Mouse (Mus musculus): ENCODE data around the gene Sorl1. TPM values are rescaled to one million over a fixed set of nuclear protein-coding genes. Genes with fewer than 3 reads are reported as not detected.
A peak's percentile ranks its signal among the peaks of the same experiment; 100 is the strongest.

Sorl1 gene
- polyA plus RNA-seq, 1 experiment, result 73.1 TPM

GRCm38 (mm10) chr9:42083661-42084067, 40.4 kb downstream of the Sorl1 start:
- Histone ChIP-seq H3K27ac (ENCODE audit: insufficient read depth, low read length) (0 out of 2 replicates have a peak overlapping the region, but pooled peaks have one; percentile 52), H3K4me3 (ENCODE audit: insufficient read depth, low read length) (no peak overlapping the region), H3K4me1 (ENCODE audit: control insufficient read depth, insufficient read depth, low read length) (peaks cover 12% of the 10 kb centered on the region)
- TF ChIP-seq CTCF (IDR thresholded peaks at IDR 0.05; ENCODE audit: extremely low read depth, insufficient read depth, low read length) (no peak), POLR2A (IDR thresholded peaks at IDR 0.05; ENCODE audit: extremely low read depth, insufficient read depth, low read length) (0 out of 2 replicates have a peak, but pooled peaks have one; percentile 14)

GRCm38 (mm10) chr9:42081681-42082530, 42.2 kb downstream of the Sorl1 start:
- Histone ChIP-seq H3K4me3 (ENCODE audit: insufficient read depth, low read length) (no peak overlapping the region), H3K27ac (ENCODE audit: insufficient read depth, low read length) (no peak overlapping the region), H3K4me1 (ENCODE audit: control insufficient read depth, insufficient read depth, low read length) (peaks cover 12% of the 10 kb centered on the region)
- no peak for TF ChIP-seq CTCF (IDR thresholded peaks at IDR 0.05; ENCODE audit: extremely low read depth, insufficient read depth, low read length)
- no peak for TF ChIP-seq POLR2A (IDR thresholded peaks at IDR 0.05; ENCODE audit: extremely low read depth, insufficient read depth, low read length)

- H3K27ac ChIP-seq (ENCODE audit: insufficient read depth, low read length), result no peak overlapping the region
- no peak overlapping the region for H3K4me3 ChIP-seq (ENCODE audit: insufficient read depth, low read length)
- TF ChIP-seq POLR2A (IDR thresholded peaks at IDR 0.05; ENCODE audit: extremely low read depth, insufficient read depth, low read length) (no peak), CTCF (IDR thresholded peaks at IDR 0.05; ENCODE audit: extremely low read depth, insufficient read depth, low read length) (no peak)
- H3K4me1 ChIP-seq (ENCODE audit: control insufficient read depth, insufficient read depth, low read length), result peaks cover 9% of the 10 kb centered on the region
These were observed 43.4 kb downstream of the Sorl1 start for GRCm38 (mm10) chr9:42080671-42081070.

- Histone ChIP-seq H3K27ac (ENCODE audit: insufficient read depth, low read length) (no peak overlapping the region), H3K4me1 (ENCODE audit: control insufficient read depth, insufficient read depth, low read length) (peaks cover 4% of the 10 kb centered on the region; the same call in 1 of the 2 replicates), H3K4me3 (ENCODE audit: insufficient read depth, low read length) (no peak overlapping the region)
- TF ChIP-seq POLR2A (IDR thresholded peaks at IDR 0.05; ENCODE audit: extremely low read depth, insufficient read depth, low read length) (no peak), CTCF (IDR thresholded peaks at IDR 0.05; ENCODE audit: extremely low read depth, insufficient read depth, low read length) (no peak)
These were observed 46.8 kb downstream of the Sorl1 start for GRCm38 (mm10) chr9:42077112-42077845.

GRCm38 (mm10) chr9:42076256-42076849, 47.7 kb downstream of the Sorl1 start:
- no peak for TF ChIP-seq POLR2A (IDR thresholded peaks at IDR 0.05; ENCODE audit: extremely low read depth, insufficient read depth, low read length)
- no peak for TF ChIP-seq CTCF (IDR thresholded peaks at IDR 0.05; ENCODE audit: extremely low read depth, insufficient read depth, low read length)
- H3K4me1 ChIP-seq (ENCODE audit: control insufficient read depth, insufficient read depth, low read length), result peaks cover 4% of the 10 kb centered on the region; the same call in 1 of the 2 replicates
- no peak overlapping the region for H3K27ac ChIP-seq (ENCODE audit: insufficient read depth, low read length)
- H3K4me3 ChIP-seq (ENCODE audit: insufficient read depth, low read length), result no peak overlapping the region

- no peak for TF ChIP-seq CTCF (IDR thresholded peaks at IDR 0.05; ENCODE audit: extremely low read depth, insufficient read depth, low read length)
- no peak for TF ChIP-seq POLR2A (IDR thresholded peaks at IDR 0.05; ENCODE audit: extremely low read depth, insufficient read depth, low read length)
- H3K27ac ChIP-seq (ENCODE audit: insufficient read depth, low read length), result no peak overlapping the region
- no peak overlapping the region for H3K4me3 ChIP-seq (ENCODE audit: insufficient read depth, low read length)
- H3K4me1 ChIP-seq (ENCODE audit: control insufficient read depth, insufficient read depth, low read length), result peaks cover 4% of the 10 kb centered on the region; the same call in 1 of the 2 replicates
These were observed 48.9 kb downstream of the Sorl1 start for GRCm38 (mm10) chr9:42075241-42075640.

- H3K4me1 ChIP-seq (ENCODE audit: control insufficient read depth, insufficient read depth, low read length), result peaks cover 9% of the 10 kb centered on the region
- TF ChIP-seq CTCF (IDR thresholded peaks at IDR 0.05; ENCODE audit: extremely low read depth, insufficient read depth, low read length) (no peak), POLR2A (IDR thresholded peaks at IDR 0.05; ENCODE audit: extremely low read depth, insufficient read depth, low read length) (no peak)
- no peak overlapping the region for H3K4me3 ChIP-seq (ENCODE audit: insufficient read depth, low read length)
- no peak overlapping the region for H3K27ac ChIP-seq (ENCODE audit: insufficient read depth, low read length)
These were observed 52.1 kb downstream of the Sorl1 start for GRCm38 (mm10) chr9:42072010-42072409.

GRCm38 (mm10) chr9:42070856-42071255, 53.2 kb downstream of the Sorl1 start:
- Histone ChIP-seq H3K27ac (ENCODE audit: insufficient read depth, low read length) (no peak overlapping the region), H3K4me1 (ENCODE audit: control insufficient read depth, insufficient read depth, low read length) (peaks cover 9% of the 10 kb centered on the region), H3K4me3 (ENCODE audit: insufficient read depth, low read length) (no peak overlapping the region)
- TF ChIP-seq POLR2A (IDR thresholded peaks at IDR 0.05; ENCODE audit: extremely low read depth, insufficient read depth, low read length) (no peak), CTCF (IDR thresholded peaks at IDR 0.05; ENCODE audit: extremely low read depth, insufficient read depth, low read length) (no peak)

GRCm38 (mm10) chr9:42069471-42069870, 54.6 kb downstream of the Sorl1 start:
- Histone ChIP-seq H3K27ac (ENCODE audit: insufficient read depth, low read length) (no peak overlapping the region), H3K4me1 (ENCODE audit: control insufficient read depth, insufficient read depth, low read length) (peaks cover 9% of the 10 kb centered on the region), H3K4me3 (ENCODE audit: insufficient read depth, low read length) (no peak overlapping the region)
- no peak for TF ChIP-seq CTCF (IDR thresholded peaks at IDR 0.05; ENCODE audit: extremely low read depth, insufficient read depth, low read length)
- TF ChIP-seq POLR2A (IDR thresholded peaks at IDR 0.05; ENCODE audit: extremely low read depth, insufficient read depth, low read length), result no peak
